Mouse (Mus musculus): ENCODE data around the gene Cfap99.

GRCm38 (mm10) chr5:34319491-34320034 is 31.2 kb downstream of the Cfap99 start:
- TF ChIP-seq SMC3 (IDR thresholded peaks at IDR 0.05; ENCODE audit: low read depth, low read length) (no peak), HCFC1 (IDR thresholded peaks at IDR 0.05; ENCODE audit: low read depth, low read length) (no peak), EP300 (IDR thresholded peaks at IDR 0.05; ENCODE audit: low read depth in 1 of 2, low read length in 2 of 2) (no peak), USF2 (IDR thresholded peaks at IDR 0.05; ENCODE audit: borderline replicate concordance in 1 of 2, insufficient read depth in 1 of 2, low read depth in 1 of 2, low read length in 2 of 2) (no peak), MYC (IDR thresholded peaks at IDR 0.05; ENCODE audit: low read depth, low read length) (no peak), TAL1 (IDR thresholded peaks at IDR 0.05; ENCODE audit: low read length) (no peak), GATA1 (IDR thresholded peaks at IDR 0.05; ENCODE audit: low read depth, low read length) (no peak), MAX (IDR thresholded peaks at IDR 0.05; ENCODE audit: low read length) (no peak), NELFE (IDR thresholded peaks at IDR 0.05; ENCODE audit: low read depth, low read length) (no peak), CHD1 (IDR thresholded peaks at IDR 0.05; ENCODE audit: low read depth, low read length) (no peak), POLR2A (IDR thresholded peaks at IDR 0.05; ENCODE audit: control insufficient read depth in 1 of 2, insufficient read depth in 1 of 2, low read depth in 1 of 2, low read length in 2 of 2, poor library complexity in 1 of 2) (no peak), CHD2 (IDR thresholded peaks at IDR 0.05; ENCODE audit: low read length) (no peak)
